Mouse (Mus musculus) heart, adult 8-10 months (tissue): Measurements from ENCODE around the gene Gm6583. TPM values are rescaled to one million over a fixed set of nuclear protein-coding genes. Genes with fewer than 3 reads are reported as not detected.

ENCODE experiments used
- DNase-seq: peaks from one replicate; pipeline ENCODE4 v3.0.0; 2022; ENCODE audit warnings: low spot score
- total RNA-seq, 4 experiments: library from RNA; stranded (reverse); gene quantifications; 2 replicates each; pipeline ENCODE4 v1.2.4; 2022

The Gm6583 gene
- total RNA-seq, 4 experiments from 2014 or later: not detected

DNA sequence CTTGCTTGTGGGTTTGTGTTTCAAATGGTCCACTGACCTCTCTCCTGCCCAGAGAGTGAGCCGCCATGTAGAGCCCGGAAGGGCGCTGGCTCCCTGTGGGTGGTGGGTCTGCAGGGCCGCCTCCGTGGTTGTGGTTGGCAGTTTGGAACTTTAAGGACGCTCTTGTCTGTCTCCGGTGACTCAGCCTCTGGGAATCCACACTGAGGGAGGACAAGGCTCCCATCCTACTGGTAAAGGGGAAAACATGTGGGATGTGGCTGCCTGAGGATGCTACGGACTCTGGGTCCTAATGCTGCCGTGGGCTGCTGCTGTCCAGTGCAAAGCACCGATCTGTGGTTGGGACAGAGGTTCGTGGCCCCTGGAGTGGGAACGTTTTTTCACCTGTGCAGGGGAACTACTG is 12.1 kb upstream of the Gm6583 start:
- DNase-seq: no peak

DNA sequence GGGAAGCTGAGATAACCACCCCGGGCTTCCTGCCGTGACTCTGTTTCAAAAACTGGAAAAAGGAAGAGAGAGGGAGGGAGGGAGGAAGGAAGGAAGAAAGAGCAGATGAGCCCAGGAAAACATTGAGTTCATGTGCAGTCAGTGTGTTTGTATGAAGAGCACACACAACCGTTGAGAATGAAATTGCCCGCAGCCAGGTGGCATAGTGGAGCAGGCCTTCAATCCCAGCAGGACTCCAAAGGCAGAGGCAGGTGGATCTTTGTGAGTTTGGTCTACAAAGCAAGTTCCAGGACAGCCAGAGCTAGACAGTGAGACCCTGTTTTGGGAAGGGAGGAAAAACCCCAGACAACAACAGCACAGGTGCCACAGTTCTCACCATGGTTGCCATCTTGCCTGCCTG is 11.5 kb upstream of the Gm6583 start:
- no peak for DNase-seq

DNA sequence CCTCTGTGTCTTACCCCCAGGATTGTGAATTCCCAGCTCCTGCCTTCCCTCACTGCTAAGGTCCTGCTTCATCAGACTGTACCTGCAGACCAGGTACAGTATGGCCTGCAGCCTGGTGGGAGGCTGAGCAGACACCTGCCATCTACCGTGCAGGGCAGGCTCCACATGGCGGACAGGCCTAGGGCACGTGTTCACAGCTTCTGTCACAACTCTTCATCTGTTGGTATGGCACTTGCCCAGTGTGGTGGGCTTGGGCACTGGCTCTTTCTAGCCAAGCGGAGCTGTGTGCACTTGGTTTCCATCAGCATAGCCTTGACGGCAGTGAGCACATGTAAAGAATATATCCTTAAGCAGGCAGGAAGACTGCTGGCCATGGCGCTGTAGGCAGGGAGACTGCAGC is 11.0 kb upstream of the Gm6583 start:
- DNase-seq: no peak

DNA sequence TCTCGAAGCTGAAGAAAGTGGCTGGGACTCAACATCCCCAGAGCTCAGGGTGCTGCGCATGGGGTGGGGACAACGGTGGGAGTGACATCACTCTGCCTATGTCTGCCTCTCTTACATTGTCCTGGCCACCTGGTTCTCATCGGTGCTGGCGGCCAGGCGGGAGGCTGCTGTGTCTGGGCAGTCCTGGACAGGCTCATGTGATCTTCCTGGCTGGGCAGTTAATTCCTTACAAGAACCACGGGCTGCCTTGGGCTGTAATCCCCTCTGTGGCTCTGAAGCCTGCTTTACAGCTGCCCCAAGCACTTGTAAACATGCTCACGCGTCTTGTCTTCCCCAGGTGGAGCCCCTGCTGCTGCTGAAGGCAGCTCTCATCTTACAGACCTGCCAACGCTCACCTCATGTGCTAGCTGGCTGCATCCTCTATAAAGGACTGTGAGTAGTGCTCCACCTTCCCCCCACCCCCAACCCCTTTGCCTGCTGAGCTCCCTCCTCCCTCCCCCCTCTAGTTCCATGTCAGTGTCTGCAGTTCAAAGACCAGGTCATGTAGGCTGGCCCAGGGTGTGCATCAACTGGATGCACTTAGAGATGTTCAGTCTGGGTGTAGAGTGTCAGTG is 8.5 kb upstream of the Gm6583 start:
- DNase-seq: no peak

DNA sequence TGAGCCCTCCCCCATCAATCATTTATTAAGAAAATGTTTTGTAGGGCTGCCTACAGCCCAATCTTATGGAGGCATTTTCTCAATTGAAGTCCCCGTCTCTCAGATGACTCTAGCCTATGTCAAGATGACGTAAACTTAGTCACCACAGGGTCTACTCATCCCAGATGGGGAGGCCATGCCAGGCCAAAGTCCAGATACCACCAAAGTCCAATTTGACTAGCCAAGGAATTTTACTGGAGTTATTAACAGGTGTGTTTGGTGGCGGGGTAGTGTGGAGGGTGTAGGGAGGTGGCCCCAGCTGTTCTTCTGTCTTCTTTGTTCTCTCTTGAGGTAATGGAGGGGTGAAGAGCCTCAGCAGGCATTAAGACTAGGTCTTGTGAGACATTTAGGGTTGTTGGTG is 4.2 kb upstream of the Gm6583 start:
- DNase-seq: no peak

DNA sequence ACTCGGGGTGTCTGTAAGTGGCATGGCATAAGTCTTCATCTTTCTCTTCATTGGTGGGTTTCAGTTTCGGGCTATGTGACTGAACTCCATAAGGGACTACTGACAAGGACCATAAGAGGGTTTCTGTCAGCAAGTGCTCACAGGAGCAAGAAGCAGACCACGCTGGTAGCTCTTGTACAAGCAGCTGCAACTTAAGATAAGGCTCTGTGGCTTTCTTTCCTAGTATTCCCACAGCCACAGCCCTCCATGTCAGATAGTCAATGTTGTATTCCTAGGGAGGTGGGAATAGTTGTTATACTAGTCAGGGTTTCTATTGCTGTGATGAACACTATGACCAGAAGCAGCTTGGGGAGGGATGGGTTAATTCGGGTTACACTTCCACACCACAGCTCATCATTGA is 3.7 kb upstream of the Gm6583 start:
- DNase-seq: no peak

DNA sequence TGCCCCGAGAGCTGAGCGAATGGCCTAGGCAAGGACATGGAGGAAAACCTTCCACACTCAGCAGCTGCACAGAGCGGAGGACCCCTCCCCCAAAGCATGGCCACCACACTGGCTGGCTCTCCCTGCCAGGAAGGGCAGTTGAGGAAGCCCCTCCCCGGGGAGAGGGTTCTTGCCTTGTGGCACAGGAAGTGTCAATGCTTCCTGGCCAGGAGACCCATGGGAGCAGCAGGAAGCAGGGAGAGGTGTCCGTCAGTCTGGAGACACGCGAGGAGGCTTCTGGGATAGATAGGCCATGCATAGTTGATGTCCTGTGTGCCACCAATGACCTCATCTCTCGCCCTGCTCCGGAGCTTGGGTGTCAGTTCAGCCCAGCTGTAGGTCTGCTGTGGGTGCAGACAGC is 489 bp upstream of the Gm6583 start:
- peak; percentile 17 for DNase-seq

DNA sequence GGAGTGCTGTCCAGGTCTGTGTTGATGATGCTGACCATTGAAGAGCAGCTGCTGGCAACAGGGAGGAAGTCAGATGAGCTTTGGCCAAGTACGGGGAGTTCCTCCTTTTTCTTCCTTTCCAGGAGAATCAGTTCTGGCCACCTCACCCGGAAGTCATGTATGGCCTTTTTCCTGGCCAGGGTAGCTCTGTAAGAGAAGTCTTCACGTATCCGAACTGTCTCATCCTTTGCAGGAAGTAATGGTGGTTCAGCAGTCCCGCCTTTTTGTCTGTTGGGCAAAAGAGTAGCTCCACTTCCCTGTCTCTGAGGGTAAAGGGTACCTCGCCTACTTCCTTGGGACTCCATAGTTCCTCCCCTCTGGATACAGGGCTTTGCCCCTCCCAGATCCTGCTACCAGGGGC is 340 bp downstream of the Gm6583 start:
- peak; percentile 31 for DNase-seq

DNA sequence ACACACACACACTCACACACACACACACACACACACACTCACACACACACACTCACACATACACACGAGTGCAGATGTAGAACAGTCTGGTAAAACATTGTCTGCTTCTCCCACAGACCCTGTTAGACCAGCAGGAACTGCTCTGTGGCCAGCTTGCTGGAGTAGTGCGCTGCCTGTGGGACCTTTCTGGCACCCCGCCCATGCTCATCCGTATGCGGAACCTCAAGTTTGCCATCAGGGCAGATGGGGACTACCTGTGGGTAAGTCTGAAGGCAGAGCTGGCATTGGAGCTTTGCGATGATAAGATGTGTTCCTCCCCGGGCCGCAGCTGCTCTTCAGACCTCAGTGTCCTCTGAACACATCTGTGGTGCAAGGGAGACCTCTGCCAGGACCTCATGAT is 6.7 kb downstream of the Gm6583 start:
- DNase-seq: no peak

DNA sequence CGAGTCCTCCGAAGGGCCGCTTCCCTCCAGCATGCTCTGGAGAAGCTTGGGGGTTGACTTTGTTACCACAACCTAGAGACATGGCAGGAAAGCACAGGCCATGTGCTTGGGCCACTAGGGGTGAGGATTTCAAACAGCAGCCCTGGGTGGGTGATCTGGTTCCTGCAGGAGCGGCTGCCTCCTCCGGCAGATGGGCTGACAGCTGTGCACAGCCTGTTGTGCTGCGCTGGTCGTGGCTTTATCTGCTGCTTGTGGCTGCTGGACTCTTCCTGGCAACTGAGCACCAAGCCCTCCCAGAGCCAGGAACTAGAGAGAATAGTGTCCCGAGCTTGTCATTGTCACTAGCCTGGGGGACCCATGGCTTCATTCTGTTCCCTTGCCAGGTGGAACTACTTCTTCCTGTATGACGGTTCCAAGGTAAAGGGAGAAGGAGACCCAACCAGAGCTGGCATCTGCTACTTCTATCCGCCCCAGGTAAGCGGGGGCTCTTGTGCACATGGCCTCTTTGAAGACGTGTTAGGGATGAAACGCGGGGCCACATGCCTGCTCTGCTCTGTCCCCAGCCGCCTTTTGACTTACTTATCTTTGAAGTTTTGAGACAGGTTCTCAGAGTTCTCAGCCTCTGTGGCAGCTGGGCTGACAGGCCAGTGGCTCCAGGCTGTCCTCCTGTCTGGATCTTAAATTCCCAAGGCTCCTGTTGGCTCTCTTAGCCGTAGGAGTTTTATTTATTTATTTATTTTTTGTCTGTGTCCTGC is 9.4 kb downstream of the Gm6583 start:
- DNase-seq: no peak

DNA sequence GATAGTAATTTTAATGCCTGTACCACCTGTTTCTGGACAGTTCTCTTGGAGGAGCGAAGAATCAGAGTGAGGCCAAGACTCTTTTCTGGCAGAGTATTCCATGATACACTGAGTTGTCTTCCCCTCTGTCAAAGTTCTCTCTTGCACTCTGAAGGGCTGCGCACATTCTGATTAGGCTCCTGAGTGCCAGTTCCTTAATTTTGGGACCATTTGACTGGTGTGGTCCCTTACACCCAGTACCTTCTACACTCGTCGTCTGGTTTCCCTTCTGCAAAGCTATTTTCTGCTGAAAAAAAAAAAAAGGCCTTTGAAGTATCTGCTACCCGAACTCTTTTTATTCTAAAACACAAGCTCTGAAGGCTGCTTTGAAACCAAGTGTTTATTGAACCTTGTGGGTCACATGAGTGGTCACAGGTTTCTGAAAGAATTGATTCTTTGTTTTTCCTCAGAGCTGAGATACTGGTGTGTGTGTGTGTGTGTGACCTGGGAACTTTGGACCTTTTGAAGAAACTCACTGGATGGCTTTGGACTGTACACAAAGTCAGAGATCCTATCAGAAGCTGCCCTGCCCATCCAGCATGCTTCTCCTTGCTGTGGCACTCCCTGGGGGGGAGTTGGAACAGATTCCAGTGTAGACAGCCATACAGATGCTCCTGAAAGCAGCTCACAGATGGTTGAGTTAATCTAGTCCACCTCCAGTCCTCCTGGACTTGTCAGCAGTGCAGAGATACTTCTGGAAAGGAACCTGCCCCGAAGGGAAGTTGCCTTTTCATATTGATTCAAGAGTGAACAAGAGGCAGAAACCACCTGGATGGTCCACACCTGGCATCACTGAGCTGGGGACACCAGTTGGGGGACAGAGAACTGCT is 11.5 kb downstream of the Gm6583 start:
- no peak for DNase-seq

DNA sequence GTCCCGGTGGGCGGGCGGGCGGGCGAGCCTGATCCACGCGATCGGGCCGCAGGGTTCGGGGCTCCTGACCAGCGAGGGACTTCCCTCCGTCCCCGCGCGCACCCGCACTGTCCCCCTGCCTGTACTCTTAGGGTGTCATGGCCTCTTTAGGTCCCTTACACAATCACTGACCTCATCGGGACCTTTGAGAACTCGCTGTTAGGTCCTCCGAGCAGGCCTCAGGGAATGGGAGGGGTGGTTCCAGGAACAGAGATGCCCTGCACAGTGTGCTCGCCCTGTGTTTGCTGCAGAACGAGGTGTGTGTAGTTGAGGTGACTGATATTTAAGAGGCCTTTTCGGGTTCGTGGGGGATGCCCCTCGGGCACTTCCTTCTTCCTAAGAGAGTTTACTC is 12.6 kb downstream of the Gm6583 start:
- peak; percentile 25 for DNase-seq

DNA sequence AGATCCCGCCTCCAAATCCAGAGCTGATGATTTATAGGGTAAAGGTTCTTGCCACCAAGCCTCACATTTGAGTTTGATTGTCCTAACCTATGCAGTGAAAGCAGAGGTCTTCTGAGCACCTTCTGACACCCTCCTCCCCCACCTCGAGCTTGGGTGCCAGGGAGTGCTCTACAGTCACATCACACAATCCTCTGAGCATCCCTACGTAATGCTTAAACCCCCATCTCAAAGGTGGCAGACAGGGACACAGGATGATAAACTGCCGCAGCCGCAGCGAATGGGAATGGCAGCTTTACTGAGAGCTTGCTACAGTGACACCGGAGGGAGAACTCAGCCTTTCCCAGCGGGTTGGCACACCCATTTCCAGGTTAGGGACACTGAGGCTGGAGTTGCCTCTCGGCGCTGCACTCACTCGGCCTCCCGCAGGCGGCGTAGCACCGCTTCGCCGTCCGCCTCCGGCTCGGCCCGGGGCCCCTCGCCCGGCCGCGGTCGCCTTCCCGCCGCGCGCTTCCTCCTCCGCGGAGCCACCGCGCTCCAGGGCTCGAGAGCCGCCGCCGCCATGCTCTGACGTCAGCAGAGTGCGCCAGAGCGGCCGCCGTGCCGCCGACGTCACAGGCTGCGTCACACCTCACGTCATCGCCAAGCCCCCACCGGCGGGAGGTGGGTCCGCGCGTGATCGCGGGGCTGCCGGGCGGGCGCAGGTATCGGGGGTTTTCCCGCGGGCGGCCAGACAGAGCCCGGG is 13.2 kb downstream of the Gm6583 start, which contains the start of the genes Srrd and Hps4:
Gene Srrd, minus strand, starts transcription at position 578 of the 742 bp plus-strand sequence.
Gene Hps4, plus strand, starts transcription at position 621 of the 742 bp plus-strand sequence.
- DNase-seq: peak; percentile 80

DNA sequence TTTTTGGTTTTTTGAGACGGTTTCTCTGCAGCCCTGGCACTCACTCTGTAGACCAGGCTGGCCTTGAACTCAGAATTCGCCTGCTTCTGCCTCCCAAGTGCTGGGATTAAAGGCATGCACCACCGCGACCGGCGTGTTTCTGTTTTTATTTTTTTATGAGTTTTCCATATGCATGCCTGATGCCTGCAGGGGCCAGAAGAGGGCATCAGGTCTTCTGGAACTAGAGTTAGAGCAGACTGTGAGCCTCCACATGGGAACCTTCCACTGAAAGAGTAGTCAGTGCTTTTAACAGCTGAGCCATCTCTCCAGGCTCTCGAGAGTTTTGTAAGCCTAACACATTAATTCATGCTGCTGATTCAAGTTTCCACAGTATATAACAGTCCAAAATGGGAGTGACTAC is 16.6 kb downstream of the Gm6583 start:
- DNase-seq: no peak

DNA sequence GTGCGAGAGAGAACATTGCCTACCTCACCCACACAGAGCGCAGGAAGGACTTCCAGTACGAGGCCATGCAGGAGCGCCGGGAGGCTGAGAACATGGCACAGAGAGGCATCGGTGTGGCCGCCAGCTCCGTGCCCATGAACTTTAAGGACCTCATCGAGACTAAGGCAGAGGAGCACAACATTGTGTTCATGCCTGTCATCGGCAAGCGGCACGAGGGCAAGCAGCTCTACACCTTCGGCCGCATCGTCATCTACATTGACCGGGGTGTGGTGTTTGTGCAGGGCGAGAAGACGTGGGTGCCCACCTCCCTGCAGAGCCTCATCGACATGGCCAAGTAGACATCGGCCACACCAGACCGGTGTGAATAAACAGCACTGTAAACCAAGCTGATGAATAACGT is 18.8 kb downstream of the Gm6583 start:
- no peak for DNase-seq

DNA sequence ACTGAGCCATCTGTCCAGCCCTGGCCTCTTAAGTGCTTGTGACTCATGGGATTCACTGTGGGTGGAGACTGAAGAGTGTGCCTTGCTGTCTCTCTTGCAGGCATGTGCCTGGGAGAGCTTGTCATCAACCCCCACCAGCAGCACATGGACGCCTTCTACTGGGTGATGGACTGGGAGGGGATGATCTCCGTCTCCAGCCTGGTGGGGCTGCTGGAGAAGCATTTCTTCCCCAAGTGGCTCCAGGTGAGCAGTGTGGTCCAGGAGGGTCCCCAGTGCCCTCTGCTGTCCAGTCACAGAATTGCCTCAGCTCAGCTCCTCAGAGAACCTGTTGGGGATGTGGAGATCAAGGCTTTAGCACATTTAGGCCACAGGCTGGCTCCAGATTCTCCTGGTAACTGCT is 20.4 kb downstream of the Gm6583 start:
- DNase-seq: peak; percentile 44

DNA sequence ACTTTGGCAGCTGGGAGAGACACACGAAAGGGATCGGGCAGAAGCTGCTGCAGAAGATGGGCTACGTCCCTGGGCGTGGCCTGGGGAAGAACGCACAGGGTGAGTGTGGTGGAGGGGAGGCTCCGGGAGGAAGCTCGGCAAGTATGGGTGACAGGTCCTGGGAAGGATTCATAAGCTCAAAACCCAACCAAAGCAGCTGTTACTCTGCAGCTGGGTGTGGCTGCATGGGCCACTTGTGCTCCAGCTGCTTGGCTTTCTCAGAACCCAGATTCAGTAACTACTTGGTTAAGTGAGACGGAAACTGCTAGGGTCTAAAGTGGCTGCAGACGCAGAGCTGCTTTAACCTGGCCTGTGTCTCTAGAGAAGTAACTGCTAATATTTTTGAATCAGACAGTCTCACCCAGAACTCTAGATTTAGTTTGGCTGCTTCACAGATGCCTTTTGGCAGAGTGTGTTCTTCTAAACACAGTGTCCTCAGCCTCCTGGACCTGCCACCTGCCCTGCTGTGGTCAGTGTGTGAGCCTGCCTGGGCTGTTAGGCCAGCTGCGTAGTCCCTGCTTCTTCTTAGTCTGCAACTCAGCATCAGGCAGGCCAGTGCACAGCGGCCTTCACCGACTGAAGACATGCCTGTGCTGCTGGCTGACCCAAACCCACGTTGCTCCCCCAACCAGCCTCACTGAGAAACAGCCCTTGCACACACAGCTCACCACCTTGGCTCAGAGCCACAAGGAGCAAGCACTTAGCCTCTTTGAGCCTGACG is 25.8 kb downstream of the Gm6583 start:
- no peak for DNase-seq

DNA sequence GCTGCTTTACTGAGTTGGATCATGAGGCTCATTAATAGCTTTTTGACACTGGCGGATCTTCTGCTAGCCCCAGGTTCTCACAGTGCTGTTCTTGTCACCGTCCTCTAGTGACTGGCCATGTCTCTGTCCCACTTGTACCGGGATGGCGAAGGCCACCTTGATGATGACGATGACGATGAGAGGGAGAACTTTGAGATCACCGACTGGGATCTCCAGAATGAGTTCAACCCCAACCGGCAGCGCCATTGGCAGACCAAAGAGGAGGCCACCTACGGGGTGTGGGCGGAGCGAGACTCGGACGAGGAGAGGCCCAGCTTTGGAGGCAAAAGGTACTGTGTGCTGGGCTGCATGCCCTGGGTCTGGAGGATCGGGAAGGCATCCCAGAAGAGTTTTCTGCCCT is 28.0 kb downstream of the Gm6583 start:
- DNase-seq: no peak

DNA sequence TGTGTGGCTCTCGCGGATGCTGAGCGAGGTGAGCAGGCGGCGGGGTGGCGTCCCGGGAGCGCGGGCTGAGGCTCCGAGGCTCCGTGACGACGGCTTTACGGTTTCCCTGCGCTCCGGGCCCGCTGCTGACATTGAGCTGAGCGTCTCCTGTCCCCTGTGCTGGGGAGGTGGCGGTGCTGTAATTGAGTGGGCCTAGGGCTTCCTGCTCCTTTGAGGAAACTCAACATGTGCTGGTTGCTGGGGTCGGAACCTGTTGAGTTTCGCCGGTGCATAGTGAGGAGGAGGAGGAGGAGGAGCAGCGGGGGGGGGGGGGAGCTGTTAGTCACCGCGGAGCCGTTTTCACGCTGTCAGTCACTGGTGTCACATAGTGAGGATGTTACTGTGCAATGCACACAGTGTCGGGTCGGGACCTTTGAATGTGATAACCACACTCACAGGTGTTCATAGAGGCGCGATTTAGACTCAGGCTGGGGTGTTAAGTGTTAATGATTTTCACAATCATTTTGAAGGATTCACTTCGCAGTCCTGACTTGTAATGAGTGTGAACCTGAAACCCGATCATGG is 29.3 kb downstream of the Gm6583 start:
- DNase-seq: no peak

DNA sequence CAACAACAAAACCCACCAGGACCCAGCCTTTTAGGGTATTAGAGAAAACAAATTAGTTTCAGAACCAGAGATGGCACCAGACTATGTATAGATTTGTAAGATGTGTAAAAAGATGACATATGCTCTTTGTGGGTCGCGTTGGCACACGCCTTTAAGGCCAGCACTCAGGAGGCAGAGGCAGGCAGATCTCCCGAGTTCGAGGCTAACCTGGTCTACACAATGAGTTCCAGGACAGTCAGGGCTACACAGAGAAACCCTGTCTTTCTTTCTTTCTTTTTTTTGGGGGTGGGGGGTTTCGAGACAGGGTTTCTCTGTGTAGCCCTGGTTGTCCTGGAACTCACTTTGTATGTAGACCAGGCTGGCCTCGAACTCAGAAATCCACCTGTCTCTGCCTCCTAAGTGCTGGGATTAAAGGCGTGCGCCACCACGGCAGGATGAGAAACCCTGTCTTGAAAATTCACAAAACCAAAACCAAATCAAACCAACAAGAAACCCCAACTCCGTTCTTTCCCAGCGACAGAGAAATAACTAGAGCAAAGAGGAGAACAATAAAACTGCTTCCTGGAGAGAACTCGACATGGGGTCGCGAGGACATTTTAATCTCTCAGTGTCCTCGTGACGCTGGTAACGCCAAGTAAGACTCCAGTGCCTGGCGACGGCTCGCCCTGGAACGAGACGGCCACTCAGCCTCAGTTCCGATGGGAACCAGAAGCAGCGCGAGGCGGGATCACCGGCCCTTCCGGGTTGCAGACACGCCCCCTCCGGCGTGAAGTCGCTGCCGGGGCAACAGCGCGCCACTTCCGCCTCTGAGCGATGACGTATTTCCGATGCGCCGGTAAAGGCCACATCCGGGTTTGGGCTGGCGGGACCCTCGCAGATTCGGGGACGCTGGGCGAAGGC is 30.0 kb downstream of the Gm6583 start, which contains the start of gene Tfip11:
Gene Tfip11, plus strand, starts transcription at position 813 of the 900 bp plus-strand sequence.
- DNase-seq: peak; percentile 94
